ENCODE assay signal across 17 mouse cellular contexts in the genomic region with DNA sequence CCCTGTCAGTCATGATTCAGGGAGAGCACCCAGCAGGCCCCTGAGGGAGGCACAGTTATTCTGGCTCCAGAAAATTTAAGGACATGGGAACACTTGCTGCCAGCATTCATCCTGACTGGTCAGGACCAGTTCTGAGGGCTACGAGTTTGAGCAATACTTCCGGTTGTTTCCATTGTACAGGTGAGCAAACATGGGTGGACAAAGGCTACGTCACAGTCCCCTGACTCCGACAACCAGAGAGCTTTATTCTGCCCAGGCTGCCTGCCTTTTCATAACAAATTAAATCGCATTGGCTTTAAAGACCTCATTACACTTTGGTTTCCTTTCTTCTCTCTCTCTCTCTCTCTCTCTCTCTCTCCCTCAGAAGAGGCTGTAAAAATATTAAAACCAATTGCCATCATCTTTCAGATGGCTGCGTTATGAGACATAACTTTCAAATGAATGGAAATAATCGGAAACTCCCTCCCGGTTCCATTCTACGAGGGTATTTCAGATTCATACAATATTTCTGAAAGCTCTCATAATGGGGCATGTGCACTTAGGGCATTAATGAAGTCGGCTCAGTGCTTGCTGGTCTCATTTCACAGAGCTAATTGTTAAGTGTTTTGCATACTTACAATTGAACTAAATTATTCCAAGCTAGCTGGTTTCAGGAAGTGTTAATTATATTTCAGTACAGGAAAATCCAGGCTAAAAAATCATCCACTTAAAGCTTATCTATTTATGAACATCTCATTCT. TPM values are rescaled to one million over a fixed set of nuclear protein-coding genes. Genes with fewer than 3 reads are reported as not detected.
DNase-seq lines count a peak whose midpoint lies in the region; ATAC-seq and TF ChIP-seq lines count a peak whose summit lies in the region.
"Had no signal": no experiment of that assay in that cellular context is flagged by ENCODE, and none has a peak within 500 bp of the region (broad histone marks: within the 10 kb centered on the region; RNA-seq: fewer than 3 reads in every experiment).

No protein-coding gene starts in this region.

- H3K36me3 ChIP-seq in liver, embryonic 13.5 days: no peaks in the 10 kb centered on the region
- H3K36me3 ChIP-seq in liver, embryonic 12.5 days: no peaks in the 10 kb centered on the region
- H3K36me3 ChIP-seq in CH12.LX (replicated peaks in 1 of 2; ENCODE audit: control insufficient read depth in 1 of 2, insufficient read depth in 1 of 2, low read length in 1 of 2): no peaks in the 10 kb centered on the region
- H3K36me3 ChIP-seq in forebrain, embryonic 10.5 days (replicated peaks): no peaks in the 10 kb centered on the region
- no peaks in the 10 kb centered on the region for H3K36me3 ChIP-seq in hindbrain, embryonic 16.5 days (ENCODE audit: control insufficient read depth, insufficient read depth, low read length)
- H3K36me3 ChIP-seq: embryonic facial prominence, embryonic 13.5 days; heart, embryonic 15.5 days; lung, embryonic 15.5 days had no signal

- WGBS in liver, embryonic 13.5 days (ENCODE audit: insufficient replicate concordance): 71% methylated on average over 10 of the region's 10 CpGs
- WGBS in liver, embryonic 12.5 days (ENCODE audit: insufficient replicate concordance): 68% methylated on average over 10 of the region's 10 CpGs
- WGBS in forebrain, embryonic 10.5 days: 65% methylated on average over 10 of the region's 10 CpGs
- 50% methylated on average over 10 of the region's 10 CpGs for WGBS in hindbrain, embryonic 16.5 days

- DNase-seq in liver, embryonic 13.5 days: no peak
- no peak for DNase-seq in CH12.LX (ENCODE audit: extremely low read depth)
- no peak for DNase-seq in forebrain, embryonic 10.5 days (ENCODE audit: extremely low spot score, low spot score)
- no peak for DNase-seq in frontal cortex, adult 2 months (ENCODE audit: extremely low spot score in 1 of 2, low spot score in 1 of 2)
- DNase-seq: adrenal gland, postnatal 36 days; kidney, postnatal 10 days; layer of hippocampus, postnatal 36 days; left cerebral cortex, postnatal 4 days; thymus, adult 18-20 months had no signal

- TF ChIP-seq EP300 in CH12.LX (IDR thresholded peaks at IDR 0.05; ENCODE audit: low read length): no peak

- no peak overlapping the region for H3K9ac ChIP-seq in liver, embryonic 13.5 days
- no peak overlapping the region for H3K9ac ChIP-seq in liver, embryonic 12.5 days
- no peak overlapping the region for H3K9ac ChIP-seq in CH12.LX (ENCODE audit: insufficient read depth, low read depth)
- H3K9ac ChIP-seq in hindbrain, embryonic 16.5 days (ENCODE audit: low read depth, low read length): no peak overlapping the region
- H3K9ac ChIP-seq: embryonic facial prominence, embryonic 13.5 days; heart, embryonic 15.5 days; lung, embryonic 15.5 days had no signal

- in situ Hi-C loops in CH12.LX (cut with MboI; ENCODE audit: low pct_ligation_motif_present, low pct_unique_long_range_greater_than_20kb, low sequenced_read_pairs): no loop called here

- no peaks in the 10 kb centered on the region for H3K9me3 ChIP-seq in liver, embryonic 13.5 days (replicated peaks)
- H3K9me3 ChIP-seq in liver, embryonic 12.5 days (replicated peaks): no peaks in the 10 kb centered on the region
- no peaks in the 10 kb centered on the region for H3K9me3 ChIP-seq in CH12.LX (replicated peaks; ENCODE audit: low read length)
- no peaks in the 10 kb centered on the region for H3K9me3 ChIP-seq in forebrain, embryonic 10.5 days
- H3K9me3 ChIP-seq in hindbrain, embryonic 16.5 days (ENCODE audit: control insufficient read depth, low read length): no peaks in the 10 kb centered on the region
- H3K9me3 ChIP-seq: embryonic facial prominence, embryonic 13.5 days; heart, embryonic 15.5 days; lung, embryonic 15.5 days had no signal

- H3K4me2 ChIP-seq in liver, embryonic 13.5 days: no peak overlapping the region
- no peak overlapping the region for H3K4me2 ChIP-seq in liver, embryonic 12.5 days
- H3K4me2 ChIP-seq in CH12.LX (ENCODE audit: insufficient read depth, low read depth, poor library complexity, severe bottlenecking): peak overlapping the region; percentile 14; the same call in 1 of the 2 replicates
- no peak overlapping the region for H3K4me2 ChIP-seq in hindbrain, embryonic 16.5 days (ENCODE audit: low read length)
- H3K4me2 ChIP-seq: embryonic facial prominence, embryonic 13.5 days; heart, embryonic 15.5 days; lung, embryonic 15.5 days had no signal

- no peaks in the 10 kb centered on the region for H3K4me1 ChIP-seq in liver, embryonic 13.5 days (replicated peaks)
- H3K4me1 ChIP-seq in liver, embryonic 12.5 days: 0 out of 2 replicates have a peak, but pooled peaks cover 6% of the 10 kb centered on the region
- peaks cover 0 to 9% of the 10 kb centered on the region in 2 experiments; a peak in 2 of 4 replicates for H3K4me1 ChIP-seq in CH12.LX (ENCODE audit: control insufficient read depth in 1 of 2, insufficient read depth in 2 of 2)
- H3K4me1 ChIP-seq in forebrain, embryonic 10.5 days: peaks cover 52% of the 10 kb centered on the region
- H3K4me1 ChIP-seq in hindbrain, embryonic 16.5 days (ENCODE audit: control insufficient read depth, insufficient read depth, low read depth, low read length): peaks cover 17% of the 10 kb centered on the region

- H3K79me2 ChIP-seq in CH12.LX (replicated peaks; ENCODE audit: control insufficient read depth, extremely low read depth, insufficient read depth, poor library complexity, severe bottlenecking): no peaks in the 10 kb centered on the region

- dilution Hi-C loops in CH12.LX (cut with MboI; ENCODE audit: extremely low pct_ligation_motif_present, extremely low pct_unique_long_range_greater_than_20kb, low sequenced_read_pairs): no loop called here

- no peak overlapping the region for H3K4me3 ChIP-seq in liver, embryonic 13.5 days (replicated peaks)
- no peak overlapping the region for H3K4me3 ChIP-seq in liver, embryonic 12.5 days
- no peak overlapping the region for H3K4me3 ChIP-seq in CH12.LX (replicated peaks in 1 of 3; ENCODE audit: low read depth in 2 of 3, low read length in 2 of 3, poor library complexity in 1 of 3)
- H3K4me3 ChIP-seq in forebrain, embryonic 10.5 days: no peak overlapping the region
- no peak overlapping the region for H3K4me3 ChIP-seq in hindbrain, embryonic 16.5 days (ENCODE audit: low read length)
- H3K4me3 ChIP-seq: embryonic facial prominence, embryonic 13.5 days; heart, embryonic 15.5 days; lung, embryonic 15.5 days had no signal

- TF ChIP-seq CTCF in CH12.LX (conservative IDR thresholded peaks at IDR 0.05 in 1 of 2, IDR thresholded peaks at IDR 0.05 in 1 of 2; ENCODE audit: low read depth in 2 of 2, low read length in 2 of 2): no peak

- no peak for TF ChIP-seq POLR2A in CH12.LX (IDR thresholded peaks at IDR 0.05; ENCODE audit: low read depth, low read length)

- no peak for TF ChIP-seq RAD21 in CH12.LX (IDR thresholded peaks at IDR 0.05; ENCODE audit: low read depth, low read length)

- no peak overlapping the region; the same call in 1 of the 2 replicates for H3K27ac ChIP-seq in liver, embryonic 13.5 days
- H3K27ac ChIP-seq in liver, embryonic 12.5 days: no peak overlapping the region
- no peak overlapping the region for H3K27ac ChIP-seq in CH12.LX (ENCODE audit: insufficient read depth, low read depth)
- H3K27ac ChIP-seq in forebrain, embryonic 10.5 days: peak overlapping the region; percentile 82
- peak overlapping the region; percentile 44; the same call in 1 of the 2 replicates for H3K27ac ChIP-seq in hindbrain, embryonic 16.5 days (ENCODE audit: low read depth, low read length)
- H3K27ac ChIP-seq: embryonic facial prominence, embryonic 13.5 days; heart, embryonic 15.5 days; lung, embryonic 15.5 days had no signal

- ATAC-seq in liver, embryonic 13.5 days (ENCODE audit: low read depth): peak; percentile 45; the same call in 1 of the 2 replicates
- no peak for ATAC-seq in liver, embryonic 12.5 days
- no peak; the same call in 1 of the 2 replicates for ATAC-seq in hindbrain, embryonic 16.5 days
- ATAC-seq in erythroid progenitor cell, adult 5-6 weeks (replicated peaks; ENCODE audit: low FRiP score, poor library complexity, severe bottlenecking): no peak
- ATAC-seq in erythroblast, adult 5-6 weeks (replicated peaks; ENCODE audit: low FRiP score, poor library complexity, severe bottlenecking): no peak
- ATAC-seq: inflammation-experienced regulatory T-cells, adult 6 months had no signal

- no peaks in the 10 kb centered on the region; the same call in 1 of the 2 replicates for H3K27me3 ChIP-seq in liver, embryonic 13.5 days
- H3K27me3 ChIP-seq in liver, embryonic 12.5 days (replicated peaks): 0 out of 2 replicates have a peak, but pooled peaks cover 3% of the 10 kb centered on the region
- peaks cover 17% of the 10 kb centered on the region for H3K27me3 ChIP-seq in CH12.LX (replicated peaks)
- no peaks in the 10 kb centered on the region for H3K27me3 ChIP-seq in forebrain, embryonic 10.5 days (ENCODE audit: poor library complexity, severe bottlenecking)
- H3K27me3 ChIP-seq in hindbrain, embryonic 16.5 days (replicated peaks; ENCODE audit: control insufficient read depth, insufficient read depth, low read length): no peaks in the 10 kb centered on the region
- H3K27me3 ChIP-seq: embryonic facial prominence, embryonic 13.5 days; heart, embryonic 15.5 days; lung, embryonic 15.5 days had no signal

RNA-seq across cellular contexts. Expression of gene Rps24, which starts 38.9 kb away (rescaled TPM):
- 724 and 821 TPM in 2 replicates for polyA plus RNA-seq in liver, embryonic 13.5 days (2015; fragmentation: Nextera tagmentation; extraction: Ambion mirVana)
- polyA plus RNA-seq in liver, embryonic 12.5 days (2016; fragmentation: Nextera tagmentation; extraction: Ambion mirVana): 1,045 and 1,076 TPM in 2 replicates
- total RNA-seq in CH12.LX (2012; rRNA removed) (2,823 and 3,216 TPM in 2 replicates), CH12.LX (2014; rRNA removed) (7,057 and 7,430 TPM in 2 replicates)
- 3,420 and 4,075 TPM in 2 replicates for polyA plus RNA-seq in CH12.LX (2012; ENCODE audit: insufficient read length, low read depth)
- polyA plus RNA-seq in forebrain, embryonic 10.5 days (2016; fragmentation: Nextera tagmentation; extraction: Ambion mirVana): 1,109 and 1,125 TPM in 2 replicates
- 456 and 490 TPM in 2 replicates for polyA plus RNA-seq in hindbrain, embryonic 16.5 days (2015; fragmentation: Nextera tagmentation; extraction: Ambion mirVana)
- total RNA-seq in erythroid progenitor cell, adult 5-6 weeks (2015; ENCODE audit: low replicate concordance): 1,164 and 1,524 TPM in 2 replicates
- total RNA-seq in erythroid progenitor cell, adult 5-6 weeks (2017; ENCODE audit: low replicate concordance): 700 and 940 TPM in 2 replicates
- 1,392 and 1,543 TPM in 2 replicates for polyA plus RNA-seq in frontal cortex, adult 2 months (2012; rRNA removed)
- total RNA-seq in erythroblast, adult 5-6 weeks (2015; ENCODE audit: low replicate concordance): 843 and 907 TPM in 2 replicates
- total RNA-seq in erythroblast, adult 5-6 weeks (2017; ENCODE audit: low replicate concordance): 584 and 753 TPM in 2 replicates

RNA-seq across cellular contexts. Expression of gene Polr3a, which starts 39.0 kb away (rescaled TPM):
- 7.2 and 8.7 TPM in 2 replicates for polyA plus RNA-seq in liver, embryonic 13.5 days (2015; fragmentation: Nextera tagmentation; extraction: Ambion mirVana)
- polyA plus RNA-seq in liver, embryonic 12.5 days (2016; fragmentation: Nextera tagmentation; extraction: Ambion mirVana): 10.8 and 14.0 TPM in 2 replicates
- total RNA-seq in CH12.LX (2012; rRNA removed) (15.9 and 17.0 TPM in 2 replicates), CH12.LX (2014; rRNA removed) (10.8 and 11.6 TPM in 2 replicates)
- 18.4 and 18.9 TPM in 2 replicates for polyA plus RNA-seq in CH12.LX (2012; ENCODE audit: insufficient read length, low read depth)
- polyA plus RNA-seq in forebrain, embryonic 10.5 days (2016; fragmentation: Nextera tagmentation; extraction: Ambion mirVana): 21.2 and 21.3 TPM in 2 replicates
- 16.5 and 18.4 TPM in 2 replicates for polyA plus RNA-seq in hindbrain, embryonic 16.5 days (2015; fragmentation: Nextera tagmentation; extraction: Ambion mirVana)
- total RNA-seq in erythroid progenitor cell, adult 5-6 weeks (2015; ENCODE audit: low replicate concordance): 6.5 and 34.8 TPM in 2 replicates
- total RNA-seq in erythroid progenitor cell, adult 5-6 weeks (2017; ENCODE audit: low replicate concordance): 3.7 and 8.2 TPM in 2 replicates
- 16.5 and 19.0 TPM in 2 replicates for polyA plus RNA-seq in frontal cortex, adult 2 months (2012; rRNA removed)
- total RNA-seq in erythroblast, adult 5-6 weeks (2015; ENCODE audit: low replicate concordance): 1.3 and 3.1 TPM in 2 replicates
- total RNA-seq in erythroblast, adult 5-6 weeks (2017; ENCODE audit: low replicate concordance): 1.5 and 5.3 TPM in 2 replicates

Comparison
In these comparisons a context has a peak if more than half of its experiments do, and no peak if none do; other contexts are left out.
1. H3K27ac ChIP-seq: peak in forebrain, embryonic 10.5 days (single experiment) and hindbrain, embryonic 16.5 days (single experiment); none in liver, embryonic 13.5 days (single experiment), liver, embryonic 12.5 days (single experiment) and CH12.LX (single experiment).